Mouse (Mus musculus) intestine, embryonic 14.5 days (tissue): ENCODE measurements around the gene Rhbdl1. TPM values are rescaled to one million over a fixed set of nuclear protein-coding genes. Genes with fewer than 3 reads are reported as not detected.
A peak's percentile ranks its signal among the peaks of the same experiment; 100 is the strongest.

Source experiments
- ATAC-seq: fragments of 200-750 bp; cut with Nextera tagmentation; replicated peaks from 2 replicates; pipeline ENCODE4 v1.8.0; 2017; ENCODE audit warnings: low read depth, moderate number of reproducible peaks, moderate TSS enrichment, moderate library complexity; ENCODE audit not compliant: low FRiP score, low TSS enrichment
- DNase-seq: peaks from one replicate; pipeline ENCODE4 v3.0.0-alpha.2; 2018; ENCODE audit warnings: low spot score
- H3K27ac ChIP-seq: fragments of 300-500 bp; sonication (generic); 2 replicates; pipeline ENCODE4 v1.5.1; 2014; ENCODE audit warnings: low read depth, mild to moderate bottlenecking, control low read depth
- H3K27me3 ChIP-seq: fragments of 300-500 bp; sonication (generic); replicated peaks from 2 replicates; pipeline ENCODE4 v1.6.1; 2014; ENCODE audit warnings: low read length, control low read depth; ENCODE audit not compliant: control insufficient read depth, insufficient read depth
- H3K36me3 ChIP-seq: fragments of 300-500 bp; sonication (generic); 2 replicates; pipeline ENCODE4 v1.6.1; 2014; ENCODE audit warnings: low read length, control low read depth; ENCODE audit not compliant: control insufficient read depth, insufficient read depth
- H3K4me1 ChIP-seq: fragments of 300-500 bp; sonication (generic); replicated peaks from 2 replicates; pipeline ENCODE4 v1.6.1; 2014; ENCODE audit warnings: low read length, control low read depth, mixed read lengths; ENCODE audit not compliant: control insufficient read depth, insufficient read depth
- H3K4me2 ChIP-seq: fragments of 300-500 bp; sonication (generic); 2 replicates; pipeline ENCODE4 v1.6.1; 2014; ENCODE audit warnings: low read length
- H3K4me3 ChIP-seq: fragments of 300-500 bp; sonication (generic); 2 replicates; pipeline ENCODE4 v1.5.1; 2014; ENCODE audit warnings: low read depth, low read length, control low read depth, mixed read lengths
- H3K9ac ChIP-seq: fragments of 300-500 bp; sonication (generic); 2 replicates; pipeline ENCODE4 v1.6.1; 2014; ENCODE audit warnings: mild to moderate bottlenecking, low read length
- H3K9me3 ChIP-seq: fragments of 300-500 bp; sonication (generic); 2 replicates; pipeline ENCODE4 v1.6.1; 2016; ENCODE audit warnings: low read length, control low read depth; ENCODE audit not compliant: control insufficient read depth
- WGBS: fragments of 180-500 bp; shearing (Covaris S2); extraction: QIAGEN DNeasy Blood & Tissue Kit; methylation state at CpG from one replicate; pipeline ENCODE4 v1.1.7; 2014; 5-methylcytosine and 5-hydroxymethylcytosine counted together
- polyA plus RNA-seq: library from polyadenylated mRNA; unstranded; fragments of >200 nt; fragmentation: Nextera tagmentation; extraction: Ambion mirVana; gene quantifications from 2 replicates; pipeline ENCODE4 v1.2.1, GENCODE M21; 2014

Rhbdl1 gene
- polyA plus RNA-seq, 1 experiment from 2014 or later: 1.3 TPM

- peaks cover 45% of the 10 kb centered on the region for H3K4me1 ChIP-seq
- H3K9me3 ChIP-seq: no peaks in the 10 kb centered on the region
- H3K27me3 ChIP-seq: no peaks in the 10 kb centered on the region
- no peak overlapping the region for H3K9ac ChIP-seq
- H3K27ac ChIP-seq: peak overlapping the region; percentile 82
- H3K4me2 ChIP-seq: peak overlapping the region; percentile 85
- no peak for DNase-seq
- peak overlapping the region; percentile 69 for H3K4me3 ChIP-seq
- ATAC-seq: no peak
- H3K36me3 ChIP-seq: peaks cover 45% of the 10 kb centered on the region
- 84% methylated on average over 8 of the region's 8 CpGs for WGBS
Observed at GRCm38 (mm10) chr17:25828223-25828594, 8.9 kb downstream of the Rhbdl1 start.

GRCm38 (mm10) chr17:25827546-25828222 lies 9.4 kb downstream of the Rhbdl1 start:
- ATAC-seq (no peak), DNase-seq (no peak)
- no peak overlapping the region for H3K4me2 ChIP-seq
- no peak overlapping the region for H3K9ac ChIP-seq
- H3K36me3 ChIP-seq: peaks cover 45% of the 10 kb centered on the region
- H3K27me3 ChIP-seq: no peaks in the 10 kb centered on the region
- no peak overlapping the region for H3K4me3 ChIP-seq
- peaks cover 45% of the 10 kb centered on the region for H3K4me1 ChIP-seq
- H3K27ac ChIP-seq: no peak overlapping the region
- no peaks in the 10 kb centered on the region for H3K9me3 ChIP-seq
- 96% methylated on average over 22 of the region's 22 CpGs for WGBS

GRCm38 (mm10) chr17:25827011-25827410 lies 10.1 kb downstream of the Rhbdl1 start:
- no peak for ATAC-seq
- no peak overlapping the region for H3K27ac ChIP-seq
- no peaks in the 10 kb centered on the region for H3K27me3 ChIP-seq
- H3K9me3 ChIP-seq: no peaks in the 10 kb centered on the region
- H3K36me3 ChIP-seq: peaks cover 45% of the 10 kb centered on the region
- no peak overlapping the region for H3K9ac ChIP-seq
- H3K4me3 ChIP-seq: no peak overlapping the region
- H3K4me2 ChIP-seq: no peak overlapping the region
- peaks cover 44% of the 10 kb centered on the region for H3K4me1 ChIP-seq
- WGBS: 93% methylated on average over 13 of the region's 13 CpGs
- no peak for DNase-seq

- H3K4me3 ChIP-seq: no peak overlapping the region
- H3K27ac ChIP-seq: no peak overlapping the region
- H3K9me3 ChIP-seq: no peaks in the 10 kb centered on the region
- ATAC-seq (no peak), DNase-seq (no peak)
- peaks cover 5% of the 10 kb centered on the region; the same call in 1 of the 2 replicates for H3K27me3 ChIP-seq
- no peak overlapping the region for H3K4me2 ChIP-seq
- peaks cover 35% of the 10 kb centered on the region for H3K4me1 ChIP-seq
- 96% methylated on average over 27 of the region's 27 CpGs for WGBS
- H3K9ac ChIP-seq: no peak overlapping the region
- peaks cover 36% of the 10 kb centered on the region for H3K36me3 ChIP-seq
Observed at GRCm38 (mm10) chr17:25825984-25826570, 11.0 kb downstream of the Rhbdl1 start.

DNA sequence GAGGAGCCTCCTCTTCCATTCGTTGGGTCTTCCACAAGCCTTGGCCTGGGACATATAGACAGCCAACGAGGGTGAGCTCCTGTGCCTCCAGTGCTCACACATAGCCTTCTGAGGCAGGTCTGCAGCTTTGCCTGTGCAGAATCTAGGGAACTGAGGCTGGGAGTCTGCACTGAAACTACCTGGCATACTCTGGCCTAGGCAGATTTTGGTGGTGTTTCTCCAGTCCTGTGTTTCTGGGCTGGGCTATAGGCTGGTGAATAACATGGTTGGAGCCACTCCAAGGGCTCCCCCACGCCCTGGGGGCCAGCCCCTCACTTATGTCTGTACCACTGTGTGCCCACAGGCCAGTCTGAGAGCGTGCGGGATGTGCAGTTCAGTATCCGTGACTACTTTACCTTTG lies 11.8 kb downstream of the Rhbdl1 start:
- ATAC-seq: no peak
- peaks cover 29% of the 10 kb centered on the region for H3K4me1 ChIP-seq
- no peak overlapping the region for H3K27ac ChIP-seq
- H3K9ac ChIP-seq: no peak overlapping the region
- 94% methylated on average over 6 of the region's 6 CpGs for WGBS
- H3K27me3 ChIP-seq: peaks cover 11% of the 10 kb centered on the region
- peaks cover 29% of the 10 kb centered on the region for H3K36me3 ChIP-seq
- DNase-seq: no peak
- peak overlapping the region; percentile 92; the same call in 1 of the 2 replicates for H3K4me2 ChIP-seq
- no peaks in the 10 kb centered on the region for H3K9me3 ChIP-seq
- no peak overlapping the region for H3K4me3 ChIP-seq

- Histone ChIP-seq H3K4me2 (peak overlapping the region; percentile 92), H3K9me3 (no peaks in the 10 kb centered on the region), H3K4me3 (peak overlapping the region; percentile 77; the same call in 1 of the 2 replicates), H3K27me3 (peaks cover 18% of the 10 kb centered on the region), H3K9ac (peak overlapping the region; percentile 62; the same call in 1 of the 2 replicates), H3K27ac (no peak overlapping the region), H3K36me3 (peaks cover 24% of the 10 kb centered on the region), H3K4me1 (peaks cover 21% of the 10 kb centered on the region)
- WGBS: 66% methylated on average over 17 of the region's 17 CpGs
- DNase-seq (no peak), ATAC-seq (no peak)
Observed at GRCm38 (mm10) chr17:25824362-25825142, 12.5 kb downstream of the Rhbdl1 start.

DNA sequence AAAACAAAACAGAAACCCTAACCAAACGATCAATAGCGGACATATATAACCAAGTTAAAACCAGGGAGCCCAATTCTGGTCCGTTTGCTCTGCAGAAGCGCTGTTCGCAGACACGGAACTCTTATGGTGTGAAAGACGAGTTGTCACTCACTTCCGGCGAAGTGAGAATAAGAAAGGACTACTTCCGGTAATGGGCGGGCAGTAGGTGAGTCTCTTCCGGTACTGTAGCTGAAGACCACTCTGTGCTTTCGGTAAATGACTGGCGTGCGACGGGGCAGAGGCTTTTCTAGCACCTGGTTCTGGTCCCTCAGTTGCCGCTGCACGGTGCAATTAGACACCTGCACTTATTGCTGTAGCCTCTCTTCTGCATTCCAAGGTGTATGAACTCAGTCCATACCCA lies 13.6 kb downstream of the Rhbdl1 start, which contains the start of gene Wdr24:
Gene Wdr24, plus strand, starts transcription at position 176 of the 400 bp plus-strand sequence.
- H3K27ac ChIP-seq: peak within 1 kb of the TSS; percentile 38
- peak within 1 kb of the TSS; percentile 77 for H3K4me3 ChIP-seq
- no peaks in the 10 kb centered on the region for H3K9me3 ChIP-seq
- WGBS: under 1% methylated on average over 18 of the region's 18 CpGs
- peaks cover 19% of the 10 kb centered on the region for H3K4me1 ChIP-seq
- peak within 1 kb of the TSS; percentile 62 for H3K9ac ChIP-seq
- peak within 1 kb of the TSS; percentile 92 for H3K4me2 ChIP-seq
- peaks cover 29% of the 10 kb centered on the region for H3K27me3 ChIP-seq
- peaks cover 24% of the 10 kb centered on the region for H3K36me3 ChIP-seq
- DNase-seq (peak; percentile 79), ATAC-seq (0 out of 2 replicates have a peak, but pooled peaks have one; percentile 49)

DNA sequence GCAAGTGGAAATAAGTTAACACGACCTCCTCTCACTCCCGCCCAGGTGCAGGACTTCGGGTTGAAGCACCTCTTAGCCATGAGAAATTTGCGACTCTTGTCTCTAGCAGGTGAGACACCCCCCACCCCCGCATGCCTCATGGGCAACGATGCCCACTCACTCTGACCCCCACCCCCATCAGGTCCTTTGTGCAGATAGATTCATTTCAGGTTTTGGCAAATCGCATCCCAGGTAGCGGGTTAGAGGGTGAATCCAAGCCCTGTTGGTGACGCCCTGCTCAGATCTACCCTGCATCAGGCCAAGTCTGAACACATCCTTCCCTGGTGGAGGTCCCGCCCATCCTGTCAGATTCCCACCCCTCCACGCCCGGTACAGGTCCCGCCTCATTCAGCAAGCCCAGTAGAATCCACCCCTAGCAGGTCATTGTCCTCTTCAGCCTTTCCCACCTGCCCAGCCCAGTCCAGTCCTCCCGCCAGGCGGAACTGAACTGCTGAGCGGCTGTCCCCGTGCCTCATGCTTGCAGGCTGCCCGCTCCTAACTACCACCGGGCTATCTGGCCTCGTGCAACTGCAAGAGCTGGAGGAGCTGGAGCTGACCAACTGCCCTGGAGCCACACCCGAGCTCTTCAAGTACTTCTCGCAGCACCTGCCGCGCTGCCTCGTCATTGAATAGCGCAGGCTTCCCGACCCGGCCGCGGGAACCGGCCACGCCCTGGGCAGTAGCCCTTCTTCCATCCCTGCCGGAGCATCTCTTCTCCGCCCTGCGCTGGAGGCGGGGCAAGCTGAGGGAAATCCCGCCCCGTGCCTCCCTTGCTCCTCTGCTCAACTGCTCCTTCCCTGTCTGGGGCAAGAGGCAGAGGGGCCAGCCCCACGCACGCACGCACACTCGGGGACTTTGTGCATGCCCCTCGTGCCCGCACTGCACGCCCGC lies 18.0 kb downstream of the Rhbdl1 start:
- peak overlapping the region; percentile 25 for H3K4me2 ChIP-seq
- H3K36me3 ChIP-seq: no peaks in the 10 kb centered on the region
- no peak overlapping the region for H3K27ac ChIP-seq
- H3K9ac ChIP-seq: no peak overlapping the region
- peaks cover 3% of the 10 kb centered on the region for H3K4me1 ChIP-seq
- ATAC-seq (peak; percentile 41), DNase-seq (no peak)
- H3K9me3 ChIP-seq: no peaks in the 10 kb centered on the region
- WGBS: 5% methylated on average over 46 of the region's 46 CpGs
- no peak overlapping the region for H3K4me3 ChIP-seq
- H3K27me3 ChIP-seq: peaks cover 40% of the 10 kb centered on the region
